Mouse (Mus musculus): Measurements from ENCODE around the gene Atp6v0a1. TPM values are rescaled to one million over a fixed set of nuclear protein-coding genes. Genes with fewer than 3 reads are reported as not detected.

Atp6v0a1 gene
- 33.7 and 37.5 TPM in 2 replicates for polyA plus RNA-seq (2011; ENCODE audit: insufficient read depth, insufficient read length, low read depth, missing spikeins)

DNA sequence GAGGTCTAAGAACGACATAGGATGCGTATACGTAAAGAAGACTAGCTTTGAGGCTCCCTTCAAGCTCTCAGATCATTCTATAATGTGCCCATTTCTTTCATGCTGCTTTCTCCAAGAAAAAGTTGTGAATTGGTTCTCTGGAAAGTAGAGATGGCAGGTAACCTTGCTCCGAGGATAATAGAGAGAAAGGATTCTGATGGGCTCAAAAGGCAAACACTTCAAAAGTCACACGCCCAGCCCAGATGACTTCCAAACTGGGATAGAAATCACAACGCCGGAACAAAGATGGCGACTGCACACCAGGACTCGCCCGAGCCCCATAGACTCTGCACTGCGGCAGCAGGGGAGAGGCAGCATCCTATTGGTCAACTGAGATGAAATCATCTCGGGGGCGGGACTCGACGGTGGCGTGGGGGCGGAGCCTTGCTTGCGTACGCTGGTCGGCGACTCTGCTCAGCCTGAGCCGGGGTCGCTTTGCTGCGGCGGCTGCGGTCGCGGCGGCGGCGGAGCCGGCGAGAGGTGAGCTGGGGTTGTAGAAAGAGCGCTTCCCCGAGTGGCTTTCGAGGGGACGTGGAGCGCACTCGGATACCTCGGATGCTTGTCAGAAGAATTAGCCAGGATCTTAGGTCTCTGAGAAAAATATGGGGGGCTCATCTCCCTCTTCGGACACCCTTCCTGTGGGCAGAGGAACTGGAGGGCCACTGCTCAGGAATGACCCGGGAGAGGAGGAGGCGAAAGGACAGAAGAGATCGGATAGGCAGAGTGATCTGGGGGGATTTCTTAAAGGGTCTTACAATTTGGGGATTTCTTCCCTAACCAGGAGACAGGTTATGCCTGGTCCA is at the start of gene Atp6v0a1:
Gene Atp6v0a1, plus strand, starts transcription at position 407 of the 842 bp plus-strand sequence.
- H3K9me3 ChIP-seq (replicated peaks; ENCODE audit: control insufficient read depth, insufficient read depth, low read length, poor library complexity, severe bottlenecking): no peaks in the 10 kb centered on the region
- H3K36me3 ChIP-seq (ENCODE audit: control insufficient read depth, insufficient read depth, low read length, poor library complexity, severe bottlenecking): 0 out of 2 replicates have a peak, but pooled peaks cover 2% of the 10 kb centered on the region
- peak within 1 kb of the TSS; percentile 70 for H3K27ac ChIP-seq (ENCODE audit: insufficient read depth, low read length)
- H3K4me3 ChIP-seq (ENCODE audit: low read depth, low read length): peak within 1 kb of the TSS; percentile 89
- no peaks in the 10 kb centered on the region for H3K27me3 ChIP-seq (ENCODE audit: control insufficient read depth, insufficient read depth, low read length, poor library complexity, severe bottlenecking)
- H3K4me1 ChIP-seq (ENCODE audit: control insufficient read depth, insufficient read depth, low read length): no peaks in the 10 kb centered on the region
- TF ChIP-seq POLR2A (IDR thresholded peaks at IDR 0.05; ENCODE audit: insufficient read depth, low read length) (peak; percentile 83), CTCF (IDR thresholded peaks at IDR 0.05; ENCODE audit: low read depth, low read length) (no peak), EP300 (IDR thresholded peaks at IDR 0.05; ENCODE audit: insufficient read depth, low read depth, low read length) (peak; percentile 25; the same call in 1 of the 2 replicates)
- H3K9ac ChIP-seq (ENCODE audit: low read depth, poor library complexity, severe bottlenecking): peak within 1 kb of the TSS; percentile 86

DNA sequence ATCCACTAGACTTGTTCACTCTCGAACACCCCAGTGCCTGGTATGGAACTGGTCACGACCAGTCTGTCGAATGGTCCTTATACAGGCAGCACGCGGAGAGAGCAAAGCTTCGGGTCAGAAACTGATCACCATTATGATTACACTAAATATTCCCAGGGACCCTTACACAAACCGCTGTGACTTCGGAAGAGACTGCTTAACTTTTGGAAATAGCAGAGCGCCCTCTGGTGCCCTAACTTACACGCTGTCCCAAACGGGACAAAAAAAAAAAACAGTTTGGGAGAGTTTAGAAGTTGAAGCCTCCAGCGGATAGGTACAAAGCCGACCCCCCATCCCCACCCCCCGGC is 49.8 kb upstream of the Atp6v0a1 start:
- no peaks in the 10 kb centered on the region for H3K36me3 ChIP-seq (ENCODE audit: control insufficient read depth, insufficient read depth, low read length, poor library complexity, severe bottlenecking)
- peaks cover 3% of the 10 kb centered on the region for H3K4me1 ChIP-seq (ENCODE audit: control insufficient read depth, insufficient read depth, low read length)
- H3K9me3 ChIP-seq (replicated peaks; ENCODE audit: control insufficient read depth, insufficient read depth, low read length, poor library complexity, severe bottlenecking): no peaks in the 10 kb centered on the region
- no peak for TF ChIP-seq POLR2A (IDR thresholded peaks at IDR 0.05; ENCODE audit: insufficient read depth, low read length)
- no peak for TF ChIP-seq EP300 (IDR thresholded peaks at IDR 0.05; ENCODE audit: insufficient read depth, low read depth, low read length)
- TF ChIP-seq CTCF (IDR thresholded peaks at IDR 0.05; ENCODE audit: low read depth, low read length): peak; percentile 30
- H3K9ac ChIP-seq (ENCODE audit: low read depth, poor library complexity, severe bottlenecking): peak overlapping the region; percentile 14
- H3K27me3 ChIP-seq (ENCODE audit: control insufficient read depth, insufficient read depth, low read length, poor library complexity, severe bottlenecking): no peaks in the 10 kb centered on the region
- no peak overlapping the region for H3K27ac ChIP-seq (ENCODE audit: insufficient read depth, low read length)
- peak overlapping the region; percentile 65 for H3K4me3 ChIP-seq (ENCODE audit: low read depth, low read length)

- Histone ChIP-seq H3K4me1 (ENCODE audit: control insufficient read depth, insufficient read depth, low read length) (peaks cover 5% of the 10 kb centered on the region), H3K27ac (ENCODE audit: insufficient read depth, low read length) (no peak overlapping the region), H3K9ac (ENCODE audit: low read depth, poor library complexity, severe bottlenecking) (no peak overlapping the region), H3K9me3 (replicated peaks; ENCODE audit: control insufficient read depth, insufficient read depth, low read length, poor library complexity, severe bottlenecking) (no peaks in the 10 kb centered on the region), H3K36me3 (ENCODE audit: control insufficient read depth, insufficient read depth, low read length, poor library complexity, severe bottlenecking) (no peaks in the 10 kb centered on the region), H3K27me3 (ENCODE audit: control insufficient read depth, insufficient read depth, low read length, poor library complexity, severe bottlenecking) (no peaks in the 10 kb centered on the region), H3K4me3 (ENCODE audit: low read depth, low read length) (no peak overlapping the region)
- TF ChIP-seq CTCF (IDR thresholded peaks at IDR 0.05; ENCODE audit: low read depth, low read length): no peak
- TF ChIP-seq POLR2A (IDR thresholded peaks at IDR 0.05; ENCODE audit: insufficient read depth, low read length): no peak
- no peak for TF ChIP-seq EP300 (IDR thresholded peaks at IDR 0.05; ENCODE audit: insufficient read depth, low read depth, low read length)
Measured at GRCm38 (mm10) chr11:100959826-100960225, 49.4 kb upstream of the Atp6v0a1 start.

- no peak for TF ChIP-seq EP300 (IDR thresholded peaks at IDR 0.05; ENCODE audit: insufficient read depth, low read depth, low read length)
- TF ChIP-seq CTCF (IDR thresholded peaks at IDR 0.05; ENCODE audit: low read depth, low read length): no peak
- no peak for TF ChIP-seq POLR2A (IDR thresholded peaks at IDR 0.05; ENCODE audit: insufficient read depth, low read length)
- no peaks in the 10 kb centered on the region for H3K27me3 ChIP-seq (ENCODE audit: control insufficient read depth, insufficient read depth, low read length, poor library complexity, severe bottlenecking)
- no peak overlapping the region for H3K4me3 ChIP-seq (ENCODE audit: low read depth, low read length)
Measured at GRCm38 (mm10) chr11:100960540-100960939, 48.7 kb upstream of the Atp6v0a1 start.

DNA sequence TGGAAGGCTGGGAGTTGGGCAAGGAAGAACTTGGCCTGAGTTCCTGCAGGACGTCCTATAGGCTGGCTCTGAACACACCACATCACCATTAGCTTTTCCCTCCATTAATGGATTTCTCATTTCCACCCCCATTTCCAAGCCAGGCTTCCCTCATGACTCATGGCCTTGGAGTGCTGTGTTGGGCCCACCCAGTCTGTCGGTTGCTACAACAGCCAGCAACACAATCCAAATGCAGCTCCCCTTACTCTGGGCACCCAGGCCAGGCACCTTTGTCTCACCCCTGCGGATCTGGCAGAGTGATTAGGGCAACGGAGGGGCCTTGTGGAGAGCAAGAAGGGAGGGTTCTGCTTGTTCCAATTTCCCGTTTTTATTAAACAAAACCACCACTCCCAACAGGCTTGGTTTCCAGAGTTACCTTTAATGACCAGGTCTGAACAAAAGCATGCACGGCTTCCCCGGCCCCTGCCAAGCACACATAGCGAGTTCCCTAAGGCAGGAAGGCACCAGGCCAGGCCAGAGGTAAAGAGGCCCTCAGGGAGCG is 46.8 kb upstream of the Atp6v0a1 start:
- Histone ChIP-seq H3K36me3 (ENCODE audit: control insufficient read depth, insufficient read depth, low read length, poor library complexity, severe bottlenecking) (no peaks in the 10 kb centered on the region), H3K9me3 (replicated peaks; ENCODE audit: control insufficient read depth, insufficient read depth, low read length, poor library complexity, severe bottlenecking) (no peaks in the 10 kb centered on the region), H3K4me3 (ENCODE audit: low read depth, low read length) (no peak overlapping the region), H3K4me1 (ENCODE audit: control insufficient read depth, insufficient read depth, low read length) (peaks cover 5% of the 10 kb centered on the region), H3K27ac (ENCODE audit: insufficient read depth, low read length) (no peak overlapping the region), H3K27me3 (ENCODE audit: control insufficient read depth, insufficient read depth, low read length, poor library complexity, severe bottlenecking) (no peaks in the 10 kb centered on the region), H3K9ac (ENCODE audit: low read depth, poor library complexity, severe bottlenecking) (no peak overlapping the region)
- TF ChIP-seq CTCF (IDR thresholded peaks at IDR 0.05; ENCODE audit: low read depth, low read length): no peak
- no peak for TF ChIP-seq EP300 (IDR thresholded peaks at IDR 0.05; ENCODE audit: insufficient read depth, low read depth, low read length)
- no peak for TF ChIP-seq POLR2A (IDR thresholded peaks at IDR 0.05; ENCODE audit: insufficient read depth, low read length)

More at GRCm38 (mm10) chr11:100960540-100960939, 48.7 kb upstream of the Atp6v0a1 start:
- Histone ChIP-seq H3K9ac (ENCODE audit: low read depth, poor library complexity, severe bottlenecking) (no peak overlapping the region), H3K4me1 (ENCODE audit: control insufficient read depth, insufficient read depth, low read length) (peaks cover 5% of the 10 kb centered on the region), H3K9me3 (replicated peaks; ENCODE audit: control insufficient read depth, insufficient read depth, low read length, poor library complexity, severe bottlenecking) (no peaks in the 10 kb centered on the region), H3K27ac (ENCODE audit: insufficient read depth, low read length) (no peak overlapping the region), H3K36me3 (ENCODE audit: control insufficient read depth, insufficient read depth, low read length, poor library complexity, severe bottlenecking) (no peaks in the 10 kb centered on the region)

GRCm38 (mm10) chr11:100963647-100964046 is 45.6 kb upstream of the Atp6v0a1 start:
- TF ChIP-seq POLR2A (IDR thresholded peaks at IDR 0.05; ENCODE audit: insufficient read depth, low read length) (no peak), CTCF (IDR thresholded peaks at IDR 0.05; ENCODE audit: low read depth, low read length) (no peak), EP300 (IDR thresholded peaks at IDR 0.05; ENCODE audit: insufficient read depth, low read depth, low read length) (no peak)
- Histone ChIP-seq H3K4me3 (ENCODE audit: low read depth, low read length) (no peak overlapping the region), H3K27ac (ENCODE audit: insufficient read depth, low read length) (no peak overlapping the region), H3K9ac (ENCODE audit: low read depth, poor library complexity, severe bottlenecking) (no peak overlapping the region), H3K27me3 (ENCODE audit: control insufficient read depth, insufficient read depth, low read length, poor library complexity, severe bottlenecking) (no peaks in the 10 kb centered on the region), H3K36me3 (ENCODE audit: control insufficient read depth, insufficient read depth, low read length, poor library complexity, severe bottlenecking) (no peaks in the 10 kb centered on the region), H3K4me1 (ENCODE audit: control insufficient read depth, insufficient read depth, low read length) (peaks cover 5% of the 10 kb centered on the region), H3K9me3 (replicated peaks; ENCODE audit: control insufficient read depth, insufficient read depth, low read length, poor library complexity, severe bottlenecking) (no peaks in the 10 kb centered on the region)
